Mouse (Mus musculus) layer of hippocampus, postnatal 36 days (tissue): Measurements from ENCODE around the gene Hist1h2ae. TPM values are rescaled to one million over a fixed set of nuclear protein-coding genes. Genes with fewer than 3 reads are reported as not detected.

ENCODE experiments used
- microRNA-seq, 2 experiments: library from miRNA; unstranded; fragments of <30 nt; microRNA quantifications; one replicate each; pipeline ENCODE4 v1.2.0; 2021
- total RNA-seq, 2 experiments: library from RNA; stranded (reverse); gene quantifications; 2 replicates each; pipeline ENCODE4 v1.2.3; 2021

The Hist1h2ae gene
- total RNA-seq, 2 experiments from 2014 or later, result 5.6 to 6.4 TPM

Small RNA genes lying within 50 kb of the gene (microRNA-seq; reads per million reads assigned to microRNA genes)
- 0 reads per million in 2 experiments for gene Gm44297
- gene Gm44359, result 0 reads per million in 2 experiments
- gene Gm44394, result 0 reads per million in 2 experiments

Other genes starting within 250 kb of the Hist1h2ae start
- 10 to 100 TPM; 37.7 to 38.8 TPM for gene Zfp322a, start 202.0 kb downstream of the Hist1h2ae start, total RNA-seq
- gene Abt1, start 147.4 kb downstream of the Hist1h2ae start, total RNA-seq, result 1 to 10 TPM; 7.9 to 8.7 TPM
- gene Btn1a1, start 105.3 kb downstream of the Hist1h2ae start, total RNA-seq, result not detected
- under 1 TPM; 0.51 to 0.80 TPM for gene Btn2a2, start 82.4 kb downstream of the Hist1h2ae start, total RNA-seq
- 100 to 1,000 TPM; 363 to 377 TPM for gene Hist1h4h, start 40.2 kb downstream of the Hist1h2ae start, total RNA-seq
- 10 to 100 TPM; 12.2 to 14.4 TPM for gene Hist1h2af, start 37.3 kb downstream of the Hist1h2ae start, total RNA-seq
- gene Hist1h3g, start 35.8 kb downstream of the Hist1h2ae start, total RNA-seq, result 1 to 10 TPM; 3.9 to 4.9 TPM
- 1 to 10 TPM; 1.1 to 1.2 TPM for gene Hist1h2bh, start 27.8 kb downstream of the Hist1h2ae start, total RNA-seq
- 10 to 100 TPM; 16.2 to 17.4 TPM for gene Hist1h3f, start 27.2 kb downstream of the Hist1h2ae start, total RNA-seq
- 100 to 1,000 TPM; 143 to 156 TPM for gene Hist1h4f, start 19.6 kb downstream of the Hist1h2ae start, total RNA-seq
- 1 to 10 TPM; 4.3 to 6.0 TPM for gene Hist1h1d, start 18.0 kb downstream of the Hist1h2ae start, total RNA-seq
- 10 to 100 TPM; 47.8 to 49.2 TPM for gene Hist1h3e, start 8.9 kb downstream of the Hist1h2ae start, total RNA-seq
- 10 to 100 TPM; 74.7 to 86.4 TPM for gene Hist1h2bg, start 176 bp upstream of the Hist1h2ae start, total RNA-seq
- gene Hist1h2bf, start 3.0 kb upstream of the Hist1h2ae start, total RNA-seq, result 10 to 100 TPM; 30.2 to 30.9 TPM
- 1 to 10 TPM; 5.2 to 9.9 TPM for gene Hist1h2ad, start 3.2 kb upstream of the Hist1h2ae start, total RNA-seq
- gene Hist1h3d, start 4.5 kb upstream of the Hist1h2ae start, total RNA-seq, result 10 to 100 TPM; 12.8 to 15.5 TPM
- gene Hist1h4d, start 10.4 kb upstream of the Hist1h2ae start, total RNA-seq, result 100 to 1,000 TPM; 132 to 135 TPM
- gene Hist1h2be, start 49.9 kb upstream of the Hist1h2ae start, total RNA-seq, result 10 to 100 TPM; 12.0 to 12.3 TPM
- gene Hist1h1e, start 51.3 kb upstream of the Hist1h2ae start, total RNA-seq, result 10 to 100 TPM; 42.1 to 46.4 TPM
- 1 to 10 TPM; 2.7 to 3.5 TPM for gene Hist1h2ac, start 112.7 kb upstream of the Hist1h2ae start, total RNA-seq
- 10 to 100 TPM; 50.8 to 57.7 TPM for gene Hist1h2bc, start 113.0 kb upstream of the Hist1h2ae start, total RNA-seq
- gene Hist1h1t, start 124.6 kb upstream of the Hist1h2ae start, total RNA-seq, result not detected
- 10 to 100 TPM; 95.4 to 98.7 TPM for gene Hist1h4c, start 127.2 kb upstream of the Hist1h2ae start, total RNA-seq
- gene Hfe, start 139.6 kb upstream of the Hist1h2ae start, total RNA-seq, result 1 to 10 TPM; 1.7 to 3.0 TPM
- 10 to 100 TPM; 52.8 to 55.3 TPM for gene Hist1h1c, start 167.6 kb upstream of the Hist1h2ae start, total RNA-seq
- gene Hist1h3c, start 174.4 kb upstream of the Hist1h2ae start, total RNA-seq, result 1 to 10 TPM; 2.5 to 5.2 TPM
- gene Hist1h2bb, start 175.5 kb upstream of the Hist1h2ae start, total RNA-seq, result 10 to 100 TPM; 23.0 to 24.2 TPM
- gene Hist1h2ab, start 179.9 kb upstream of the Hist1h2ae start, total RNA-seq, result 10 to 100 TPM; 29.8 to 37.0 TPM
- 10 to 100 TPM; 15.0 to 21.4 TPM for gene Hist1h3b, start 181.0 kb upstream of the Hist1h2ae start, total RNA-seq
- gene Hist1h4b, start 185.8 kb upstream of the Hist1h2ae start, total RNA-seq, result 10 to 100 TPM; 83.9 to 89.6 TPM
- 10 to 100 TPM; 35.4 to 47.1 TPM for gene Hist1h4a, start 190.0 kb upstream of the Hist1h2ae start, total RNA-seq
- 10 to 100 TPM; 37.3 to 46.3 TPM for gene Hist1h3a, start 191.2 kb upstream of the Hist1h2ae start, total RNA-seq
- 10 to 100 TPM; 17.0 to 19.5 TPM for gene Hist1h1a, start 192.4 kb upstream of the Hist1h2ae start, total RNA-seq
- under 1 TPM in 1 of 2 experiments, not detected in 1; 0.18 TPM for gene Trim38, start 198.7 kb upstream of the Hist1h2ae start, total RNA-seq
- under 1 TPM in 1 of 2 experiments, not detected in 1; 0.23 TPM for gene Slc17a2, start 235.8 kb upstream of the Hist1h2ae start, total RNA-seq